Mouse (Mus musculus) 3134 (cell line): Measurements from ENCODE around the gene Pdzd4.
A peak's percentile ranks its signal among the peaks of the same experiment; 100 is the strongest.

Experiments used
- DNase-seq: peaks from one replicate; pipeline ENCODE4 v3.0.0-alpha.2; 2011; ENCODE audit warnings: low spot score; ENCODE audit not compliant: insufficient read length; ENCODE audit errors: extremely low read depth

The Pdzd4 gene

DNA sequence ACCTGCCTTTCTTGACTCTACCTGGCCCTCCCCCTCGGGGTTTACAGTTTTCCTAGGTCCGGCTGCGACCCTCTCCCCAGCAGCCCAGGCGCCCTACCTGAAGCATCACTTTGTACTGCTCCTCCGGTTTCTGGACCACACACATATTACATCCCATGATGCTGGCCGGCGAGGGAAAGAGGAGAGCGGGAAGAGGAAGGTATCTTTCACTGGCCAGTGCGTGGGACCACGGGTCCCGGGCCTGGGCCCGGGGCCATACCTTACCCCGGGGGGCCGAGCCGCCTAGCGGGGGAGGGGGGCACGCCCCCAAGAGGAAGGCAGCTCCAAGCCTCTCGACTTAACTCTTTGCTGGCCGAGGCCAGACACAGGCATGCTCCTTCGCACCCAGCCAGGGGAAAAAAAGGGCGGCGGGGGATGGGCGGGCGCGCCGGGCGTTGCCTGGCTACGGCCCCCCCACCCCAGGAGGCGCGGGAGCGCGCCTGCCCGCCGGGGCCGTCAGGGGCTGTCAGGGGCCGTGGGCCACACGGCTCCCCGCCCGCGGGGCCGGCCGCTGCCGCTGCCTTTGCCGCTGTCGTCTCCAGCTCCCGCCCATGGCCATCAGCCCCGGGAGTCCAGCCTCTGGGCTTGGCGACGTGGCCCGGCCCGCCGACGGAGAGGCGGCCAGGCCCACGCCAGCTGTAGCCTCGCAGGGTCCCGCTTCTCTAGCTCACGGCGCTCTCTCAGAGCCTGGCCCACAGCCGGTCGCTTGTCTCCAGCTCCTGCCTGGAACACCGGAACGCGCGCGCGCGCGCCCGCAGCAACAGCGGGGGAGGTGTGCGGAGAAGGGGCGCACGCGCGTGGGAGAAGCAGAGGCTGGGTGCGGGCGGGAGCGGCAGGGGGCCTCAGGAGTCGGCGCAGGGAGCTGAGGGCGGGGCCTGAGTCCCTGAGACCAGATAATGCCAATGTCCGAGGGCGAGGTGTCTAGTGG, at the start of gene Pdzd4:
TSS of gene Pdzd4 (minus strand) at position 785 of the 967 bp plus-strand sequence.
- peak; percentile 82 for DNase-seq

DNA sequence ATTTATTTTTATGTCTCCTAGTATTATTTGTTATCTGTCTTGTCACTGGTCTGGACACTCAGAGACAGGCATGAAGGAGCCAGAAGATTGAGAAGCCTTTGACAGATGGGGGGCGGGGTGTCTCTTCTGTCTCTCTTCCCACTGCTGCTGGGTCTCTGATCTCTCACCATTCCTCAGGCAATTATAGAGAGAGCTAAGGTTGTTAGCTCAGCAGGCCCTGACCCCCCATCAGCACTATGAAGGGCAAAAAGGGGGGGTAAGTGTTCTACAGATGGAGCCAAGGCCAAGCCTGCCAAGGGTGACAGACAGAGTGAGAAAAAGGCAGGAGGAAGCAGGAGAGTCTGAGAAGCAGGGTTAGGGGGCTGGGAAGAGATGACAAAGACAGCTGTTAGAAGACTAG, 47.2 kb upstream of the Pdzd4 start:
- no peak for DNase-seq

DNA sequence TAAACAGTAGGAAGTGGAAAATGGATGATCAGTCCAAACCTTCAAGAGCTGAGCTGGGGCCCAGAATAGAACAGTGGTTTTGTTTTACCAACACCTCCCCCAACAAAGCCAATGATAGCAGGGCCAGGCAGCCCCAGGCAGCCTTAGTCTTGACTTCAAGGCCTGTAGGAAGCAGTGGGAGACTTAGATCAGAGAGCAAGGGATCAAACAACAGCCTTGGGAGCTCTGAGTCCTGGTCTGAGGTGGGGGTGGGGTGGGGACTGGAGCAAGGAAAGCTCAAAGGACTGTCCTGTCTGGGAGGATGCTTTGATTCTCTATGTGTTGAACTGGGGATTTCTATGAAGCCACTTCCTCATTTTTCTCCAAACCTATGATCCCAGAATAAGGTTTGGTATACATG, 46.7 kb upstream of the Pdzd4 start:
- DNase-seq, result no peak

DNA sequence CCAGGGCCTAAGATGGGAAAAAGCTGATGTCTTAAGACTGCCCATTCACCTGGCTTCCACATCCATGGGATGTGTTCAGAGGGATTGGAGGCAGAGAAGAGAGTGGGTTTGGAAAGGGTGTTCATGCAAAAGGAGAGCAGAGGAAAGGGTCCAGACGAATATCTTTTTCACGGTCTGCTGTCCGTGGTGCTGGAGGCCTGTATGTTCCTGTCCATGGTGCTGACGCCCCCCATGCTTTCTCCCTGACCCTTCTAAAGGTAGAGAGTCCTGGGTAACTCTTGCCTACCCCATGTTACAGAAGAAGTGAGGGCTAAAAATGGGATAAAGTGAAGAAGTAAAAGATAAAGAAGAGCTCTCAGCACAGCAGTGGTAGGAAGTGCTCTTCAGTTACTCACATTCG, 44.6 kb upstream of the Pdzd4 start:
- no peak for DNase-seq

DNA sequence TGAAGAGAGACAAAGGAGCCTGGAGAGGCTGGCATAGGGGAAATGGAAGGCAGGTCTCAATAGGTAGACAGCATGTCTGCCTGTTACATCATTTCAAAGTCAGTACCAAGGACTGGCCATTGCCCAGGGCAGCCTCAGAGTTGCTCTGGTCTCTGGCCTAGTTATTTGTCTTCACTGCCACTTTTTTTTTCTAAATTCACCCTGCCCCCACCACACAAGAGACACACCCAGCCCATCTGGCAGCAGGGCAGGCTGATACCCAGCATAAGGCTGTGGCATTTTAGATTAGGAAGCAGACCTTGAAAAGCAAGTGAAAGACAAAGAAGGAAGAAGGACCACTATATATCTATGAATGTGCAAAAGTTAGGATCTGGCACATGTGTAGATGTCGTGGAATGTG, 43.1 kb upstream of the Pdzd4 start:
- DNase-seq, result no peak

DNA sequence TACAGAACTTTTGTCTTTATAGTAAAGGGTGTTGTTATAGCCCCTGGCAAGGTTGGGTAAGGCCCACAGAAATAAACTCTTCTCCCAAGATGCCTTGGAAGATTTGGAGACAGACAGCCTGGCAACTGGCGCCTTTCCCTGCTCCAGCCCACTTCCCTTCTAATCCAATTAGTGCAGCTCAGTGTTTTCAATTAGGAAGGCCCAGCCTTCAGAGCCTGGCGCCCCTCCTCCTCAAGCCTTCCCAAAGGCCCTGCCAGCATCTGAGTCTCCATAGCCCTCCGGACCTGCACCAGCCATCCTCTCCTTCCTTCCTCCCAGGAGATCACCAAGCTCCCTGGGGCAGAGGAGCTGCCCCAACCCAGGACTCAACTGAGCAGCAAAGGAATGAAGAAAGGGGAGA, 42.5 kb upstream of the Pdzd4 start:
- no peak for DNase-seq

DNA sequence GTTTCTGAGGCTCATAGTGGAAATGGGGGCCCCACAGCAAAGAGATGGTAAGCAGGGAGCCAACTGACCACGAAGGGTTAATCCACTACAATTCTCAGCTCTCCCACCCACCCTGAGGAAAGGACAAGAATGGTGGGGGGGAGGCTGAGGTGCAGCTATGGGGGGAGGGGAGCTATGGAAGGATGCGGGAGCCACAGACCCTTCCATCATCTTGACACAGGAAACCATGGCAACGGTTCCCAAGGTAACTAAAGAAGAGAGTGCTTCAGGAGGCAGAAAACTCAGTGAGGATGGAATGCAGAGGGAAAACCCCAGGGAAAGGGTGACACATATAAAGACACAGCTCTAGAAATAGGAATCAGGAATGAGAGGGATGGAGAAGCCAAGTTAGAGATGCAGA, 39.9 kb upstream of the Pdzd4 start:
- no peak for DNase-seq

DNA sequence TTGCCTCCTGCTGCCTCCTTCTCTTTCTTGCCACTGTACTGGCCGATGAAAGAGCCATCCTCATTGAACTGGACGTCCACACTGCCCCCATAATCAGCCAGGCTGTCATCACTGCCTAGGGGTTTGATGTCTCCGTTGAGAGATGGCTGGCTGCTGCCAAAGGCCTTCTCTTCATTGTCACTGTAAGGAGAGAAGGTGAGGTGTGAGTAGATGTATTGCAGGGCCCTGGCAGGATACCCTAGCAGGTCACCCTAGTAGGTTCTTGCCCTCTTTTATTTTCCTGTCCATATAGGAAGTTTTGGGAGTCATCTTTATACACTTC, 30.3 kb upstream of the Pdzd4 start:
- no peak for DNase-seq

DNA sequence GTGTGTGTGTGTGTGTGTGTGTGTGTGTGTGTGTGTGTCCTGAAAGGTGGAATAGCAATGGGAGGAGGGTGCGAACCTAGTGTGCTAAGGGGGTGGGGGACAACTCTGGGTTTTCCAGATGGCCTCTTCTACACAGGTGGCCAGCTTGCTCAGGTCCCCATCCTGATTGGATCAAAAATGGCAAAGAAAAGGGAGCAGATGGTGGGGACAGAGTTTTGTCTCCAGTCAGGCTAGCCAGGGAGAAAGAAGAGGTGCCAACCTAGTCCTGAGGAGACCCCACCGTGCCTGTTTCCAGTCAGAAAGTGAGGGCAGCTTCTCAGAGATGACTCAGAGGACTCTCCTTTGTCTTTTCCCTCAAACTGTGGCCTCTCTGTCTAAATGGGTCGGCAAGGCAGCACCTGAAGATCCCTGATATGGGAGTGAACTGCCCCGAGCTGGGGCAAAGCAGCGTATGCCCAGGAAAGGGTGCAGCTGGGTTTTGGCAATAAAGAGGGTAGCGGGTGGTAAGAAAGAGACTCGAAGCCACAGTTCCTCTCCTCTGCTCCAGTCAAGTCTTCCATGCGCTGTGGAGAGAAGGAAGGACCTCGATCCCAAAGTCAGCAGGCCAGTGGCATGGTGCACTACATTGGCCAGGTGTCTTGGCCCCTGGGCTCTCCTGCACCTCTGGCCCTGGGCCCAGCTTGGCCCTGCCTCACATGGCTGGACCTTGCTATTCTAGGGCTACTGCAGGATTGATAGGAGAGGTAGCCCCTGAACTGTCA, 29.7 kb upstream of the Pdzd4 start:
- DNase-seq, result no peak

DNA sequence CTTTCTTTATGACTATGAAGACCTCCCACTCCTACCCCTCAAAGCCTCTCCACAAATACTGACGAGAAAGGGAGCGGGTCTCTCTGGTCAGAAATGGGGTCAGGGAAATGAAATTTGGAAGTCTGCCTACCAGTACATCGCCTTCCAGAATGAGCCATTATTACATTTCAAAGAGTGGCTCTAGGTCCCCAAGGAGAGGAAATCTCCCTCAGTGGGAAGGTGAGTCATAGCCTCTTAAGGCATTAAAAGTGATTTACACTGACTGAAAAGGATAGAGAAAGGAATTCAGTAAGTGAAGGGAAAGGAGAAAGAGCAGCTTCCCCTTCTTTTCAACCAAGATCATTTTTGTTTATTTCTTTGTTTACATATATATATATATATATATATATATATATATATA, 11.9 kb upstream of the Pdzd4 start:
- peak; percentile 28 for DNase-seq

DNA sequence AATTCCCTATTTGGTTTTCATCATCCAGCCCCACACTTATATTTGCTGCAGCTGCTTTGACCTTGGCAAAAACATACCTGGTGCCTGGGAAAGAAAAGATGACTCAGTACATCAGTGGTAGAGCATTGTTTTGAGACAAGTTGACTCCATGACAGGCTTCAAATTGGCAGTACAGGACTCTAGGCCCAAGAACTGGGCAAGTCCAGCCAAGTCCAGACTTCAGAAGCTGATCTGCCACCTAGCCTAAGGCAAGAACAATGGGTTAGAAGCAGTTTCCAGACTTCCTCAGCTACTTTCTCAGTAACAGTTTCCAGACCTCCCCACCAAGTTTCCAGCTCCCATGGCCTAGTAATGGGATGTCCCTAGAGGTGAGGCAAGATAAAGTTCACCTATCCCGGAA, 11.0 kb upstream of the Pdzd4 start:
- DNase-seq, result no peak

DNA sequence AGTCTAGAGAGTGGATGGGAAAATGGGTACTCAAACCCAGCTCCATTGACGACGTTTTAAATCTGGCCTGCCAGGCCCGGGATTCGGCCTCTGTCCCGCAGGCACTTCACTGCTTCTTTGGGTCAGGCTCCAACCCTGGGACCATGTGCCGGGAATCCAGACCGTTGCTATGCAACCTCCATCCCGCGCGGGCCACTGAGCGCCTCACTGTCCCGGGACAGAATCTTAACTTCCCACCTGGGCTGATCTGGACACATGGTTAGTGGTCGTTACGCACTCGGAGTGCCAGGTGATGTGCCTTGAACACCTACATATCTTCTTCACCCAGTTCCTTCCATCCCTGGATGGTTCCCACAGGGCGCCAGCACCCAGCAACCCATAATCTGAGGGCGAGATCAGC, 1.0 kb downstream of the Pdzd4 start:
- DNase-seq, result no peak

DNA sequence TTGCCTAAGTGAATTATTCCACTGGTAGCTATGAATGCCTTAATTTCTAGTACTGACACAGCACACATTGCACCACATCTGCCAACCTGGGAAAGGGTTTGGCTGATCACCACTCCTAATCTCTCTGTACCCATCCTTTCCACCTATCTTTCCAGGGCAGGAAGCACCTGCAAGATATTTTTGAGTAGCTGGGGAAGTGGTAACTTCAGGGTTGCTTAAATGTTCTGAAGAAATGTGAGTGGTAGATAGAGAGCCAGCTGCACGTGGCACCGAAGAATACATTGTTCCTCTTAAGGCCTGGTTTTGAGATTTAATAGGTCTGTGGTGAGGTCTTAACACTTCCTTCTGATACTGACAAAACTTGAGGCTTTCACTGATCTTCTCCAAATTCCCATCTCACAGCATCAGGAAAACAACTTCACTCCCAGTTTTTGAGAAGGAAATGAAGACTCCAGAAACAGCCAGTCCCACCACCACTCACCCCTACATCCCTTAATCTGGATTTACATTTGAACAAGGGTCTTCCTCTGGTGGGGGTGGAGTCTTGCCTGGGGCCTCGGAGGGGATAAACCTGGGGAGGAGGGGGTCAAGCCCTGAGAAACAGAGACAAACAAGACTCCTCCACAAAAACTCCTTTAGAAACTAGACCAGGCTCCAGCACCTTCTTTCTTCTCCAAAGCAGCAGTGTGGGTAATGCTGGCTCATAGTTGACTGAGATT, 8.0 kb downstream of the Pdzd4 start:
- DNase-seq, result no peak

DNA sequence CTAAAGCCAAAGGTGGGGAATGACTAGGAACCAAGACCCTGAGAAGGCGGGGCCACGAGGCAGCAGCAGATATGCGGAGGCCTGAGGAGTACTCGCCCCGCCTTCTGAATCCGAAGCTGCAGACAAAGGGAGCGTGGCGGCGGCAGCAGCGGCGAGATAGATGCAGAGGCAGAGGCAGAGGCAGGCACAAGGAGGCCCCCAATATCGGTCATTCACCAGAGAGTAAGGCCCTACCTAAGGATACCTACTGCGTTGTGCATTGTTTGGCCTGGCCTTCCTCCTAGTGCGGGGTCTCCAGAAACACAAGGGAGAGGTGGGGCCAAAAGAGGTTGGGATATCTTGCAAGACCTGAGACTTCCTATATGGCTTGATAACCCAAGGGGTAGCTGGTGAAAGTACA, 9.7 kb downstream of the Pdzd4 start:
- DNase-seq, result no peak

DNA sequence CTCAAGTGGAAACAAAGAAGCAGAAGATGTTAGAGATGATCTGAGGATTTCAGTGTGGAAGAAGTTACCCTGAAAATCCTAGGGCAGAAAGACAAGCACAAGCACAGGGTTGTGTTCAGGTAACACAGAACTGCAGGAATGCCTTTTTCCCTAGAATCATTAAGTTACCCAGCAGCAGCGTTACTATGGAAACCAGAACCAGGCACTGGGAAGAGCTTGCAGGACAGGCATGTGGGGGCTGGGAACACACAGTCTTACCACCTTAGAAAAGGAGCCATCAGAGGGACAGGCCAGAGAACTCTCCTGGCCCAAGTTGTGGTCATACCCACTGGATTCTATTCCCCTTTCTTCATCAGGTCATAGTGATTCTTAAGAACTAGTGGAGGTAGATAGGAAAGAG, 19.0 kb downstream of the Pdzd4 start:
- no peak for DNase-seq

DNA sequence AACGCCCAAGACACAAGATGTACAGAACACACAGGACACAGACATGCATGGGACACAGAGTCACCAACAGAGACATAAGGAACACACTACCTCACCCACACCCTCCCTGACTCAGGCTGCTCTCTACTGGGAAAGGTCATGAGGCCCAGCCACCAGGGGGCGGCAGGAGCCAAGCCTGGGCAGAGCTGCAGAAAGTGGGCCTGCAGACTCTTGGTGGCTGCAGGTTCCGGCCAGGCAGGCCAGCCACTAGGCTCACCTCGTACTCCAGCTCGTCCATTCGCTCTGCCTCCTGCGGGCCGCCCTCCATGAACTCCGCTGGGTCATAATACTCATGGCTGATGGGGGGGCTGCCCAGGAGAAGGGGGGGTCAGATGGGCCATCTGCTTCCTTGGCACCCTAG, 26.3 kb downstream of the Pdzd4 start:
- DNase-seq, result peak; percentile 65

DNA sequence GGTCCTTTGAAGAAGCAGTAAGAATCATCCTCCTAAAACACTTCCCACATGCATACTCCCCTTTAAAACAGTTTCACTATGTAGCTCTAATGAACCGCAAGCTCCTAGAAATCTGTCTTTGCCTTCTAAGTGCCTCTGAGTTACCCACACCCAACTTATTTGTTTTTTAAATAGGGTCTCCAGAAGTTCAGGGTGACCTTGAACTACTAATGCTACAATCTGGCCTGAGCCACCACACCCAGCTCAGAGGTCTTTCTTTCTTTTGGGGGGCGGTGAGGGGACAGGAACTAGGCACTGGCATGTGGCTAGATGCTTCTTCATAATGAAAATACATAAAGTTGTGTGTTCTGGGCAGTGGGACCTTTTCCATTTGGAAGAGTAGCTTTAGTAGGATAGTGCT, 27.3 kb downstream of the Pdzd4 start:
- no peak for DNase-seq

DNA sequence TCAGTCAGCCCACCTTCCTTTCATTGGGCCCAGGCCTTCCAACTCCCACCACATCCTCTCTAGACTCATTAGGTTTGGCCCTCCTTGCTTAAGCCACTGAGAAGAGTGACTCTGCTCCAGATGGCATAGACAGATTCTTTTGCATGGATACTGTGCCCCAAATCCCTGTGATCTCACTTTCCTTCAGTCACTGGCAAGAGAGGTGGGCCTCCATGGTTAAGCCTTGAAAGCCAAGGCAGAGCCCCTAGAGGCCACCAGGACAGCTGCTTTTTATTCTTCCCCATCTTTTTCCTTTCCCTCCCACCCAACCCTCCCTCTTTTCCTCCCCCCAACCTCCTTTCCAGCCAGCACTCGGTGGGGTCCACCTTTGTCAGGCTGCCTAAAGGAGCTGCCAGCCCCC, 31.3 kb downstream of the Pdzd4 start:
- no peak for DNase-seq

DNA sequence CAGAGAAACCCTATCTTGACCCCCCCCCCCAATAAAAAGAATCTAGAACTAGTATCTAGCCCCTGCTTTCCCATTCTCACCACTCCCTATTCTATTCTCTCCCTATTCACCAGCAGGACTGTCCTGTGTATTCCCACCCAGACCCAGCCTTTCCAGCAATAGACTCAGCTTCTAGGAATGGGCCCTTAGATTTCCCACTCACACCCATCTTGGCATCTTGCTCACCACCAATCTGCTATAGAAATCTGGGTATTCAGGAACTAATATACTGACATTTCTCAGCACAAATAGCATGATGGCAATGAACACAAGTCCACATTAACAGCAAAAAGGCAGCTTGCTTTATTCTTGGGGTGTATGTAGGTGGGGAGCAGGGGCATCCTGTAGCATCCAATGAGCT, 31.7 kb downstream of the Pdzd4 start:
- DNase-seq, result no peak

DNA sequence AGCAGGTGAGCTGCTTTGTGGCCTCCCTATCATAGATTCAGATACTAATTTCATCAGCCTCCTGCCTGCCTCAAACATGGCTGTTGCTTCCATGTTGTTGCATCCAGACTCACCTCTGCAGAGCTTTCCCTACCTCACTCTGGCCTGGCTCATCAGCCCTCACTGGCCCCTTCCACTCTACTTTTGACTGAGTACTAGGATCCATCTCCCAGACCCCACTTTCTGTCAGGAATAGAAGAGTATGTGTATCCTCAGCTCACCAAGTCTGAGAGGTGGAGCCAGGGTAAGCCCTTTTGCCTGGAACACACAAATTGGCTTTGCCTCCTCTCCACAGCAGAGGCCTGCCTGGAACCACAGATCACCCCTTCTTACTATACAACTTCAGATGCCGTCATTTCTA, 36.3 kb downstream of the Pdzd4 start:
- DNase-seq, result no peak

DNA sequence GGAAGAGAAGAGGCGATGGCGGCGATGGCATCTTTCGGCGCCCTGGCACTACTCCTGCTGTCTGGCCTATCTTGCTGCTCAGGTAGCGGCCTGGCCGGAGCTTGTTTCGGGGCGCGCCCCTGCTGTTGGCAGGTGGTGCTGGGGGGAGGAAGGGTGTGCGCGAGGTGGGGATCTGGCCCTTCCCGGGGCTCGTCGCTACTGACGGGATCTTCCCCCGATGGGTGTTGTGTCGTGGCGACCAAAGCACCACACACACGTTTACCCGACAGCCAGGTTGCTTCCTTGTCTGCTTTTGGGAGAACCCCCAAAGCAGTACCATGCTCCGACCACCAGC, 37.6 kb downstream of the Pdzd4 start:
- no peak for DNase-seq
